Mouse (Mus musculus): ENCODE measurements around the gene Serpinb9b.

DNA sequence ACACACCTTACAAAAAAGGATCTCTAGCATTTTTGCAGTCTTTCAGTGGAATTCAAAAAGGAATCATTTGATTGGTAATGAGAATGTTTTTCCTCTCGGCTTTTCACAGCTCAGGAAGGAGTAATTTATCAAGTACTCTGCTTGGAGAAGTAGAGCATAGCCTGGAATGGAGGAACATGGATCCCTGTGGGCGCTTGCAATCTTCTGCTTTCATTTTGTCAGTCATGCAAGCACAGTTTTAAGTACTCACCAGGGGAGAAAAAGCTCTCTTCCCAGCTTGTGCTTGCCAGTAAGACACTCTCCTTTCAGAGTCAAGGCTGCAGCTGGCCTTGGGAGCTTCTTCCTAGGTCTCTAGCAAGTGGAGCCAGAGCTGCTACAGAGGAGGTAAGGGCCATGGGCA, 56.6 kb downstream of the Serpinb9b start:
- TF ChIP-seq TAL1 (IDR thresholded peaks at IDR 0.05; ENCODE audit: low read length) (no peak), GATA1 (IDR thresholded peaks at IDR 0.05; ENCODE audit: low read length) (no peak)

All from erythroblast, embryonic 14.5 days (primary cell).